Mouse (Mus musculus): ENCODE data around the gene Gm10715.
"Not testable (repeated sequence)": the region's sequence is repeated elsewhere in the genome, so short reads cannot be mapped to it uniquely, and the experiment has no call there.

- not testable (repeated sequence) for TF ChIP-seq CTCF (conservative IDR thresholded peaks at IDR 0.05; ENCODE audit: insufficient read depth, insufficient read length, low read depth, low read length); POLR2A (IDR thresholded peaks at IDR 0.05; ENCODE audit: low read depth, low read length)
These were observed 34.6 kb upstream of the Gm10715 start for GRCm38 (mm10) chr9:3001948-3002659.
